Mouse (Mus musculus) liver, postnatal 0 days (tissue): ENCODE measurements around the gene Srl. TPM values are rescaled to one million over a fixed set of nuclear protein-coding genes. Genes with fewer than 3 reads are reported as not detected.

ENCODE experiments used
- ATAC-seq: fragments of 200-750 bp; cut with Nextera tagmentation; 2 replicates; pipeline ENCODE4 v1.8.0; 2017; ENCODE audit warnings: mild to moderate bottlenecking, moderate library complexity
- DNase-seq: peaks from one replicate; pipeline ENCODE4 v3.0.0-alpha.2; 2016
- H3K27ac ChIP-seq: fragments of 300-500 bp; sonication (generic); 2 replicates; pipeline ENCODE4 v1.5.1; 2014; ENCODE audit warnings: antibody characterized with exemption, moderate library complexity, mild to moderate bottlenecking, low read depth
- H3K27me3 ChIP-seq: fragments of 300-500 bp; sonication (generic); 2 replicates; pipeline ENCODE4 v1.6.1; 2014; ENCODE audit warnings: low read length, control low read depth, mixed read lengths; ENCODE audit not compliant: insufficient read depth
- H3K36me3 ChIP-seq: fragments of 300-500 bp; sonication (generic); replicated peaks from 2 replicates; pipeline ENCODE4 v1.6.1; 2014; ENCODE audit warnings: mild to moderate bottlenecking, control low read depth, low read length, moderate library complexity, mixed read lengths; ENCODE audit not compliant: insufficient read depth
- H3K4me1 ChIP-seq: fragments of 300-500 bp; sonication (generic); 2 replicates; pipeline ENCODE4 v1.6.1; 2014; ENCODE audit warnings: antibody characterized with exemption, mild to moderate bottlenecking, control low read depth; ENCODE audit not compliant: insufficient read depth
- H3K4me2 ChIP-seq: fragments of 300-500 bp; sonication (generic); 2 replicates; pipeline ENCODE4 v1.6.1; 2014; ENCODE audit warnings: low read depth, mild to moderate bottlenecking, low read length, moderate library complexity, mixed read lengths
- H3K4me3 ChIP-seq: fragments of 300-500 bp; sonication (generic); 2 replicates; pipeline ENCODE4 v1.5.1; 2014; ENCODE audit warnings: low read depth, low read length
- H3K9ac ChIP-seq: fragments of 300-500 bp; sonication (generic); replicated peaks from 2 replicates; pipeline ENCODE4 v1.6.1; 2014; ENCODE audit warnings: mild to moderate bottlenecking, moderate library complexity
- H3K9me3 ChIP-seq: fragments of 300-500 bp; sonication (generic); 2 replicates; pipeline ENCODE4 v1.6.1; 2016; ENCODE audit warnings: mild to moderate bottlenecking, control low read depth, low read length, mixed read lengths
- CTCF ChIP-seq: sonication (generic); IDR thresholded peaks from 2 replicates; pipeline ENCODE4 v1.5.1; 2016; ENCODE audit warnings: antibody characterized with exemption, low read depth
- EP300 ChIP-seq: IDR thresholded peaks from 2 replicates; pipeline ENCODE4 v1.6.1; 2016; ENCODE audit warnings: antibody characterized with exemption, low read depth, mild to moderate bottlenecking
- WGBS: fragments of 180-500 bp; shearing (Covaris S2); extraction: QIAGEN DNeasy Blood & Tissue Kit; methylation state at CpG from one replicate; pipeline ENCODE4 v1.1.7; 2014; ENCODE audit not compliant: insufficient replicate concordance; 5-methylcytosine and 5-hydroxymethylcytosine counted together
- polyA plus RNA-seq: library from polyadenylated mRNA; unstranded; fragments of >200 nt; fragmentation: Nextera tagmentation; extraction: Ambion mirVana; gene quantifications from 2 replicates; pipeline ENCODE4 v1.2.1, GENCODE M21; 2015

Srl gene
- polyA plus RNA-seq, 1 experiment from 2014 or later: 1.00 TPM

DNA sequence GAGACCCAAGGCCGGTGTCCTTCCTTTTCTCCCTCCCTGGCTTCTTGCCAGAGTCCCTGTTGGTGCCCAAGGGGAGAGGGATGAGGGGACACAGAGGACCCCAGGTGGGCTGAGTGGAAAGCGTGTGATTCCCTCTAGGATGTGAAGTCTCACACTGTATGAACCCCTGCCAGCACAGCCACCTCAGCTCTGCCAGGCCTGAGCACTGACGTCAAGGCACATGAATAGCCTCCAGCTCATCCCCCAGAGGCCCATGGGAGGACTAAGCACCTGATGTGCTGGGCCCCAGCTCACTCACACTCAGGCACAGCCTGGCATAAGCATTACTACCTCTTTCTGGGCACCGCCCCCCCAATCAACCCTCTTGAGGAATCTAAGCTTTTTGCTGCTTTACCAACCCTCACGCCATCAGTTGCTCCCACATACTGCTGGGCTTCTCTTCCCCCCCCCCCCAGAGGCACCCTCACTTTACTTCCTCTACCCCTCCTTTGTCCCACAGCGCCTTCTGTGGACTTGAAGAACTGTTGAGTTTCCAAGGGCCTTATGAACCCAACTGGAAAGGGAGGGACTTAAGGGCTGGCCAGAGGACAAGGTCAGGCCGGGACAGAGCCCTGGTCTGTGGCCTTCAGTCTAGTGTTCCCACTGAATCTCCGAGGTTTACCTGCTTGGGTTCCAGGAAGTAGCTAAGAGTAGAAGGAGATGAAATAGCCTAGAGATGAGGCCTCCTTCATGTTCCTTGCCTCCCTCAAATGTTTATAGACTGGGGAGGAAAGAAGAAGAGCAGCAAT is 40.8 kb downstream of the Srl start:
- ATAC-seq: peak; percentile 19; the same call in 1 of the 2 replicates
- Histone ChIP-seq H3K27me3 (no peaks in the 10 kb centered on the region), H3K4me3 (no peak overlapping the region), H3K4me1 (peaks cover 3% of the 10 kb centered on the region; the same call in 1 of the 2 replicates), H3K4me2 (no peak overlapping the region), H3K27ac (no peak overlapping the region), H3K9me3 (no peaks in the 10 kb centered on the region), H3K36me3 (no peaks in the 10 kb centered on the region), H3K9ac (no peak overlapping the region)
- WGBS: 67% methylated on average over 8 of the region's 8 CpGs
- DNase-seq: peak; percentile 35
- TF ChIP-seq EP300 (no peak), CTCF (no peak)

DNA sequence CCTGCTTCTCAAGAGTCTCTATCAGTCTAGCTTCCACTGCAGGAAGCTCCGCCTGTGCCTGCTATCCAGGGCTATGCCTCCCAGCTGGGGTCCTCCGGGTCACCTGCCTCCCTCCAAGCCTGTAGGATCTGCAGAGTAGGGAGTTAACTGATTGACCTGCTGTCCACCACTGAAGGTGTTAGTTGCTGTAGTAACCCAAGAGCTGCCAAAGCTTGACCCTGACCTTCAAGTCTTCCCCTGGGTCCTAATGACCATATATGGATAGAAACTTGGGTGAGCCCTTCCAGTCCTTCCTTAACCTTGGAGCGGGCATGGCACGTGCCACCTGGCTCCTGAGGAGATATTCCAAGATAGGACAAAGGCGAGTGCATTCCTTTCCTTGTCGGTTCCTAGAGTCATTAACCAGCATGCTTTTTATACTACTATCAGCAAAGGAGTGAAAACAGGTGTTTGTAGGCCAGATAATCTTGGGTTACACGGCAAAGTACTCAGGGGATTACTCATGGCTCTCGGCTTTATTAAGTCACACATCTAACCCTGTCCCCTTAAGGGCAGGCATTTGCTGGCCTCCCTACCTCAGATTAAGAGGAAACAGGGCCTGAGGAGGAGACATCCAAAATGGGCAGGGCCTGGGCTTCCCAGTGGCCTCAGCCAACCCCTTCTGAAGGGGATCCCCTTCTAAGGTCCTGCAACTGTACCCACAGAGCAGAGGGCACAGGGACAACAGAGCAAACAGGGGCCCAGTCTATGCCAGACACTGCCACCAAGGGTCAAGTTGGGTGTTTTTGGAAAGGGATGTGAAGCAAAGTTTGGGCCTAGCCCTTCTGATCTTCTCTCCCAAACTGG is 43.6 kb downstream of the Srl start:
- no peaks in the 10 kb centered on the region for H3K9me3 ChIP-seq
- 73% methylated on average over 8 of the region's 8 CpGs for WGBS
- no peak for TF ChIP-seq EP300
- TF ChIP-seq CTCF: no peak
- H3K27ac ChIP-seq: no peak overlapping the region
- H3K36me3 ChIP-seq: no peaks in the 10 kb centered on the region
- no peak for DNase-seq
- no peaks in the 10 kb centered on the region for H3K27me3 ChIP-seq
- no peak overlapping the region for H3K4me3 ChIP-seq
- no peak for ATAC-seq
- peaks cover 4% of the 10 kb centered on the region for H3K4me1 ChIP-seq
- H3K9ac ChIP-seq: no peak overlapping the region
- H3K4me2 ChIP-seq: no peak overlapping the region

DNA sequence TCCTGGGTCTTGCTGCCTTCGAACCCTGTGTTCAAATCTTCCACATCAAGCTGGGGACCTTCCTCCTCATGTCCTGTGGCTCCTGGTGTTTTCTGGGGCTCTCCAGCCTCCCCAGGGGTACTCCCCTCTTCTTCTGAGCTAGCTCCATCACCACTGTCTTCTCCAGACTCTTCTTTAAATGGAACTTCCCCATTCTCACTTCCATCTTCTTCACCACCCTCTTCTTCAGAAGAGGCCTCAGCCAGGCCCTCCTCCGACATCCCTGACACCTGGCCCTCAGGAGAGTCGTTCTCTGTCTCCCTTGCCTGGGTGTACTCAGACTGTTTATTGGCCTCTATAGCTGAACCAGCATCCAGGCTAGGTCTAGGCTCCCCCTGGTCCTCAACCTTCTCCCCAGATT is 45.1 kb downstream of the Srl start:
- no peak for TF ChIP-seq EP300
- TF ChIP-seq CTCF: no peak
- H3K9ac ChIP-seq: no peak overlapping the region
- ATAC-seq (no peak), DNase-seq (no peak)
- peaks cover 6% of the 10 kb centered on the region for H3K4me1 ChIP-seq
- no peaks in the 10 kb centered on the region for H3K27me3 ChIP-seq
- H3K9me3 ChIP-seq: no peaks in the 10 kb centered on the region
- no peak overlapping the region for H3K4me3 ChIP-seq
- H3K4me2 ChIP-seq: no peak overlapping the region
- H3K36me3 ChIP-seq: no peaks in the 10 kb centered on the region
- WGBS: 54% methylated on average over 3 of the region's 3 CpGs
- H3K27ac ChIP-seq: no peak overlapping the region

DNA sequence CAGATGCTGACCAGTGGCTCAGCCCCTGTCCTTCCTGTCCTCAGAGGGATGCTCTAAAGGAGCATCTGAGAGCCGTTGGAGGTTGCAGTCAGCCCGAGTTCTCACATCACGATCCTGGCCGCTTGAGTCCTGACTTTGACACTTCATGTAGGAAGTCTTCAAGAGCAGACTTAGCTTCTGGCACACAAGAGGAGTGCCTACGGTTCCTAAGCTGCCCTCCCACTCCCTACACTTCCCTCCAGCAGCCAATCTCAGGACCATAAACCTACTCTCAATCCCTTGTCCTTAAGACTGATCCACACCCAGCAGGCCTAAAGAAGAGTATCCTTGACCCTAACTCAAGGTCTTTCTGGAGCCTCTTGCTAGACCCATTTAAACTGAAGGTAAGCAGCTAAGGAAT is 45.8 kb downstream of the Srl start:
- no peak overlapping the region for H3K4me2 ChIP-seq
- no peaks in the 10 kb centered on the region for H3K9me3 ChIP-seq
- DNase-seq (no peak), ATAC-seq (no peak)
- TF ChIP-seq CTCF (no peak), EP300 (no peak)
- 77% methylated on average over 5 of the region's 5 CpGs for WGBS
- no peak overlapping the region for H3K4me3 ChIP-seq
- H3K27me3 ChIP-seq: no peaks in the 10 kb centered on the region
- H3K27ac ChIP-seq: no peak overlapping the region
- no peak overlapping the region for H3K9ac ChIP-seq
- peaks cover 3% of the 10 kb centered on the region for H3K4me1 ChIP-seq
- H3K36me3 ChIP-seq: no peaks in the 10 kb centered on the region

DNA sequence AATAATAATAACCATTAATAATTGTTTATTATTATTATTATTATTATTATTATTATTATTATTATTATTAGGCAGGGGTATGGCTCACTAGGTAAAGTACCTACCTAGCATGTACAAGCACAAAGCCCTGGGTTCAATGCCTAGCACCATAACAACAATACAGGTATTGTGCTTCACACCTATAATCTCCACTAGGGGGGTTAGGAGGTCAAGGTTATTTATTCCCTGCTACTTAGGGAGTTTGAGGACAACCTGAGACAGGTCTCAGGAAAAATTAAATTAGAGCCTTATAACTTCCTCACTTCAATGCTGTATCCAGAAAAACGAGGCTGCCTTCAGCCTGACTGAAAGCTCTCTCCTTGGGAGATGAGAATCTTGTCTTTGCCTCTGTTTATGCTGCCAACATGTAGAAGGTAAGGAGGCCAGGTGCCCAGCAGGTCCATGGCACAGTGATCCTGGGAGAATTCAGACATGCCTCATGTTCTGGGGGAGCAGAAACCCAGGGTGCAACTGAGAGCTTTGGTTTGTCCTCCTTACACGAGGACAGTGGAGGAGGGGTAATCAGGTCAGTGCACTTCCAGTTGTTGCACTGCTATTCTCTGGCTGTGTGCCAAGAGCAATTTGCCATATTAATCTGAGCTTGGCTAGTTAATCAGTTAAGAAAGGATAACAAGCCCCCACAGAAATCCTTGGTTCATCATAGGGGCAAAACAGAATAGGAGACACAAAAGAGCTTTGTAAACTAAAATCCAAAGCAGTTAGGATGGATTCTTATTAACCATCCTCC is 48.6 kb downstream of the Srl start:
- H3K9me3 ChIP-seq: no peaks in the 10 kb centered on the region
- TF ChIP-seq CTCF: no peak
- no peak for TF ChIP-seq EP300
- DNase-seq (no peak), ATAC-seq (no peak)
- H3K27me3 ChIP-seq: no peaks in the 10 kb centered on the region
- H3K4me2 ChIP-seq: no peak overlapping the region
- WGBS: 44% methylated on average over 2 of the region's 2 CpGs
- H3K9ac ChIP-seq: no peak overlapping the region
- no peak overlapping the region for H3K27ac ChIP-seq
- H3K4me3 ChIP-seq: no peak overlapping the region
- H3K4me1 ChIP-seq: peaks cover 6% of the 10 kb centered on the region; the same call in 1 of the 2 replicates
- H3K36me3 ChIP-seq: no peaks in the 10 kb centered on the region
